Mouse (Mus musculus): ENCODE data around the gene Adra2b. TPM values are rescaled to one million over a fixed set of nuclear protein-coding genes. Genes with fewer than 3 reads are reported as not detected.

Adra2b gene
- total RNA-seq (2021) (1 to 10 TPM in 1 of 2 experiments, under 1 TPM in 1; 0.73 to 1.1 TPM), polyA plus RNA-seq (2012; rRNA removed) (1.0 and 1.6 TPM in 2 replicates)
- long read RNA-seq: 0 reads

- DNase-seq: peak; percentile 85 to 87
- Histone ChIP-seq H3K36me3 (ENCODE audit: control insufficient read depth, insufficient read depth, low read length) (no peaks in the 10 kb centered on the region), H3K9ac (ENCODE audit: low read depth, low read length) (peak within 1 kb of the TSS; percentile 29), H3K4me3 (peak within 1 kb of the TSS; percentile 39), H3K27ac (peak within 1 kb of the TSS; percentile 48), H3K79me2 (replicated peaks; ENCODE audit: control insufficient read depth, insufficient read depth, low read length) (no peaks in the 10 kb centered on the region), H3K4me1 (ENCODE audit: control insufficient read depth, insufficient read depth, low read length) (no peaks in the 10 kb centered on the region), H3K27me3 (ENCODE audit: control insufficient read depth, insufficient read depth, low read length) (peaks cover 18% of the 10 kb centered on the region)
- intact Hi-C loops (cut with DNase I): loop anchor here (1.0 to 2.0 kb wide), 3 partner anchors 68 to 139 kb away; no protein-coding TSS in a partner anchor
- TF ChIP-seq POLR2A (IDR thresholded peaks at IDR 0.05; ENCODE audit: insufficient read depth, low read depth, low read length) (peak; percentile 33; the same call in 1 of the 2 replicates), EP300 (IDR thresholded peaks at IDR 0.05; ENCODE audit: insufficient read depth, low read depth, low read length) (peak; percentile 65; the same call in 1 of the 2 replicates), CTCF (IDR thresholded peaks at IDR 0.05) (peak; percentile 65)
- under 1% methylated on average over 48 of the region's 49 CpGs for WGBS
These were observed at the start of gene Adra2b for GRCm38 (mm10) chr2:127362459-127363281. TSS of gene Adra2b (plus strand) at chr2:127363208.

- Histone ChIP-seq H3K27me3 (ENCODE audit: control insufficient read depth, insufficient read depth, low read length) (no peaks in the 10 kb centered on the region), H3K4me3 (no peak overlapping the region), H3K4me1 (ENCODE audit: control insufficient read depth, insufficient read depth, low read length) (0 out of 2 replicates have a peak, but pooled peaks cover 1% of the 10 kb centered on the region), H3K36me3 (ENCODE audit: control insufficient read depth, insufficient read depth, low read length) (no peaks in the 10 kb centered on the region), H3K27ac (peak overlapping the region; percentile 12; the same call in 1 of the 2 replicates), H3K79me2 (replicated peaks; ENCODE audit: control insufficient read depth, insufficient read depth, low read length) (no peaks in the 10 kb centered on the region), H3K9ac (ENCODE audit: low read depth, low read length) (no peak overlapping the region)
- no peak for DNase-seq
- TF ChIP-seq POLR2A (IDR thresholded peaks at IDR 0.05; ENCODE audit: insufficient read depth, low read depth, low read length) (no peak), EP300 (IDR thresholded peaks at IDR 0.05; ENCODE audit: insufficient read depth, low read depth, low read length) (no peak), CTCF (IDR thresholded peaks at IDR 0.05) (peak; percentile 45)
- intact Hi-C loops (cut with DNase I): no loop called here
- 54% methylated on average over 4 of the region's 4 CpGs for WGBS
These were observed 49.1 kb upstream of the Adra2b start for GRCm38 (mm10) chr2:127313878-127314277.

GRCm38 (mm10) chr2:127314467-127315154 is 48.4 kb upstream of the Adra2b start:
- no peak overlapping the region for H3K9ac ChIP-seq (ENCODE audit: low read depth, low read length)
- peak in 1 of 2 experiments; percentile 40 for DNase-seq
- 33% methylated on average over 6 of the region's 6 CpGs for WGBS
- H3K27me3 ChIP-seq (ENCODE audit: control insufficient read depth, insufficient read depth, low read length): no peaks in the 10 kb centered on the region
- peak overlapping the region; percentile 12; the same call in 1 of the 2 replicates for H3K27ac ChIP-seq
- H3K4me1 ChIP-seq (ENCODE audit: control insufficient read depth, insufficient read depth, low read length): 0 out of 2 replicates have a peak, but pooled peaks cover 1% of the 10 kb centered on the region
- TF ChIP-seq POLR2A (IDR thresholded peaks at IDR 0.05; ENCODE audit: insufficient read depth, low read depth, low read length): no peak
- no peak for TF ChIP-seq CTCF (IDR thresholded peaks at IDR 0.05)
- TF ChIP-seq EP300 (IDR thresholded peaks at IDR 0.05; ENCODE audit: insufficient read depth, low read depth, low read length): no peak
- no peak overlapping the region for H3K4me3 ChIP-seq
- H3K79me2 ChIP-seq (replicated peaks; ENCODE audit: control insufficient read depth, insufficient read depth, low read length): no peaks in the 10 kb centered on the region
- intact Hi-C loops (cut with DNase I): no loop called here
- no peaks in the 10 kb centered on the region for H3K36me3 ChIP-seq (ENCODE audit: control insufficient read depth, insufficient read depth, low read length)

- Histone ChIP-seq H3K4me1 (ENCODE audit: control insufficient read depth, insufficient read depth, low read length) (0 out of 2 replicates have a peak, but pooled peaks cover 1% of the 10 kb centered on the region), H3K9ac (ENCODE audit: low read depth, low read length) (no peak overlapping the region), H3K79me2 (replicated peaks; ENCODE audit: control insufficient read depth, insufficient read depth, low read length) (no peaks in the 10 kb centered on the region), H3K36me3 (ENCODE audit: control insufficient read depth, insufficient read depth, low read length) (no peaks in the 10 kb centered on the region), H3K27ac (no peak overlapping the region), H3K4me3 (no peak overlapping the region), H3K27me3 (ENCODE audit: control insufficient read depth, insufficient read depth, low read length) (no peaks in the 10 kb centered on the region)
- no peak for TF ChIP-seq POLR2A (IDR thresholded peaks at IDR 0.05; ENCODE audit: insufficient read depth, low read depth, low read length)
- TF ChIP-seq CTCF (IDR thresholded peaks at IDR 0.05): no peak
- no peak for TF ChIP-seq EP300 (IDR thresholded peaks at IDR 0.05; ENCODE audit: insufficient read depth, low read depth, low read length)
- intact Hi-C loops (cut with DNase I): no loop called here
- no peak for DNase-seq
- WGBS: 91% methylated on average over 1 of the region's 1 CpGs
These were observed 47.9 kb upstream of the Adra2b start for GRCm38 (mm10) chr2:127315155-127315470.

- intact Hi-C loops (cut with DNase I): no loop called here
- 0 out of 2 replicates have a peak, but pooled peaks cover 1% of the 10 kb centered on the region for H3K4me1 ChIP-seq (ENCODE audit: control insufficient read depth, insufficient read depth, low read length)
- WGBS: 84% methylated on average over 5 of the region's 5 CpGs
- no peaks in the 10 kb centered on the region for H3K27me3 ChIP-seq (ENCODE audit: control insufficient read depth, insufficient read depth, low read length)
- no peak overlapping the region for H3K4me3 ChIP-seq
- no peaks in the 10 kb centered on the region for H3K36me3 ChIP-seq (ENCODE audit: control insufficient read depth, insufficient read depth, low read length)
- DNase-seq: no peak
- H3K79me2 ChIP-seq (replicated peaks; ENCODE audit: control insufficient read depth, insufficient read depth, low read length): no peaks in the 10 kb centered on the region
- H3K27ac ChIP-seq: no peak overlapping the region
- no peak overlapping the region for H3K9ac ChIP-seq (ENCODE audit: low read depth, low read length)
- TF ChIP-seq EP300 (IDR thresholded peaks at IDR 0.05; ENCODE audit: insufficient read depth, low read depth, low read length): no peak
- no peak for TF ChIP-seq POLR2A (IDR thresholded peaks at IDR 0.05; ENCODE audit: insufficient read depth, low read depth, low read length)
- no peak for TF ChIP-seq CTCF (IDR thresholded peaks at IDR 0.05)
These were observed 46.6 kb upstream of the Adra2b start for GRCm38 (mm10) chr2:127316431-127316830.

Data from heart, adult 2 months (tissue).